Mouse (Mus musculus) stomach, embryonic 14.5 days (tissue): ENCODE data around the gene Ets1. TPM values are rescaled to one million over a fixed set of nuclear protein-coding genes. Genes with fewer than 3 reads are reported as not detected.

ENCODE experiments used
- ATAC-seq: fragments of 200-750 bp; cut with Nextera tagmentation; 2 replicates; pipeline ENCODE4 v1.8.0; 2017; ENCODE audit warnings: low read depth, moderate TSS enrichment; ENCODE audit not compliant: insufficient number of reproducible peaks, insufficient read depth, low FRiP score
- H3K27ac ChIP-seq: fragments of 300-500 bp; sonication (generic); 2 replicates; pipeline ENCODE4 v1.5.1; 2014; ENCODE audit warnings: mild to moderate bottlenecking, low read length, moderate library complexity, mixed read lengths
- H3K27me3 ChIP-seq: fragments of 300-500 bp; sonication (generic); 2 replicates; pipeline ENCODE4 v1.6.1; 2014; ENCODE audit warnings: low read length, control low read depth, mixed read lengths; ENCODE audit not compliant: control insufficient read depth, insufficient read depth
- H3K36me3 ChIP-seq: fragments of 300-500 bp; sonication (generic); 2 replicates; pipeline ENCODE4 v1.6.1; 2014; ENCODE audit warnings: mild to moderate bottlenecking, control low read depth, low read length, moderate library complexity, mixed read lengths; ENCODE audit not compliant: control insufficient read depth, insufficient read depth
- H3K4me1 ChIP-seq: fragments of 300-500 bp; sonication (generic); 2 replicates; pipeline ENCODE4 v1.6.1; 2014; ENCODE audit warnings: low read length, control low read depth, mixed read lengths; ENCODE audit not compliant: control insufficient read depth, insufficient read depth
- H3K4me2 ChIP-seq: fragments of 300-500 bp; sonication (generic); replicated peaks from 2 replicates; pipeline ENCODE4 v1.6.1; 2014; ENCODE audit warnings: low read depth, low read length, control low read depth
- H3K4me3 ChIP-seq: fragments of 300-500 bp; sonication (generic); 2 replicates; pipeline ENCODE4 v1.5.1; 2014; ENCODE audit warnings: low read depth, low read length, control low read depth
- H3K9ac ChIP-seq: fragments of 300-500 bp; sonication (generic); replicated peaks from 2 replicates; pipeline ENCODE4 v1.6.1; 2014; ENCODE audit warnings: low read depth, mild to moderate bottlenecking, control low read depth, low read length, moderate library complexity, mixed read lengths
- H3K9me3 ChIP-seq: fragments of 300-500 bp; sonication (generic); 2 replicates; pipeline ENCODE4 v1.6.1; 2016; ENCODE audit warnings: low read depth, low read length, control low read depth; ENCODE audit not compliant: control insufficient read depth
- WGBS: fragments of 180-500 bp; shearing (Covaris S2); extraction: QIAGEN DNeasy Blood & Tissue Kit; methylation state at CpG from one replicate; pipeline ENCODE4 v1.1.7; 2014; 5-methylcytosine and 5-hydroxymethylcytosine counted together
- polyA plus RNA-seq: library from polyadenylated mRNA; unstranded; fragments of >200 nt; fragmentation: Nextera tagmentation; extraction: Ambion mirVana; gene quantifications from 2 replicates; pipeline ENCODE4 v1.2.1, GENCODE M21; 2014

Gene Ets1
- polyA plus RNA-seq, 1 experiment from 2014 or later, result 40.9 TPM

- no peak for ATAC-seq
- Histone ChIP-seq H3K27ac (no peak overlapping the region), H3K9me3 (no peaks in the 10 kb centered on the region), H3K27me3 (no peaks in the 10 kb centered on the region), H3K36me3 (no peaks in the 10 kb centered on the region), H3K4me2 (no peak overlapping the region), H3K4me3 (no peak overlapping the region), H3K4me1 (peaks cover 4% of the 10 kb centered on the region; the same call in 1 of the 2 replicates), H3K9ac (no peak overlapping the region)
- 82% methylated on average over 2 of the region's 2 CpGs for WGBS
These were observed 56.9 kb downstream of the Ets1 start for GRCm38 (mm10) chr9:32692944-32693343.

GRCm38 (mm10) chr9:32693411-32693810 is 57.4 kb downstream of the Ets1 start:
- no peaks in the 10 kb centered on the region for H3K27me3 ChIP-seq
- H3K27ac ChIP-seq, result no peak overlapping the region
- peaks cover 4% of the 10 kb centered on the region; the same call in 1 of the 2 replicates for H3K4me1 ChIP-seq
- ATAC-seq, result no peak
- H3K4me2 ChIP-seq, result no peak overlapping the region
- 63% methylated on average over 3 of the region's 3 CpGs for WGBS
- H3K9ac ChIP-seq, result no peak overlapping the region
- no peak overlapping the region for H3K4me3 ChIP-seq
- no peaks in the 10 kb centered on the region for H3K36me3 ChIP-seq
- H3K9me3 ChIP-seq, result no peaks in the 10 kb centered on the region

- Histone ChIP-seq H3K36me3 (no peaks in the 10 kb centered on the region), H3K27ac (no peak overlapping the region), H3K9ac (no peak overlapping the region), H3K9me3 (no peaks in the 10 kb centered on the region), H3K4me2 (no peak overlapping the region), H3K4me1 (peaks cover 4% of the 10 kb centered on the region; the same call in 1 of the 2 replicates), H3K4me3 (no peak overlapping the region), H3K27me3 (no peaks in the 10 kb centered on the region)
- 69% methylated on average over 12 of the region's 12 CpGs for WGBS
- ATAC-seq, result no peak
These were observed 58.2 kb downstream of the Ets1 start for GRCm38 (mm10) chr9:32694111-32694824.

- 48% methylated on average over 4 of the region's 4 CpGs for WGBS
- no peak for ATAC-seq
- H3K27ac ChIP-seq, result no peak overlapping the region; the same call in 1 of the 2 replicates
- H3K9me3 ChIP-seq, result no peaks in the 10 kb centered on the region
- H3K4me1 ChIP-seq, result peaks cover 10% of the 10 kb centered on the region
- peak overlapping the region; percentile 61 for H3K4me3 ChIP-seq
- peak overlapping the region; percentile 90 for H3K4me2 ChIP-seq
- H3K9ac ChIP-seq, result no peak overlapping the region
- no peaks in the 10 kb centered on the region for H3K27me3 ChIP-seq
- no peaks in the 10 kb centered on the region for H3K36me3 ChIP-seq
These were observed 59.0 kb downstream of the Ets1 start for GRCm38 (mm10) chr9:32694916-32695490.

GRCm38 (mm10) chr9:32695492-32696190 is 59.6 kb downstream of the Ets1 start:
- peak overlapping the region; percentile 94 for H3K27ac ChIP-seq
- H3K9ac ChIP-seq, result peak overlapping the region; percentile 73; the same call in 1 of the 2 replicates
- no peaks in the 10 kb centered on the region for H3K36me3 ChIP-seq
- peak overlapping the region; percentile 61 for H3K4me3 ChIP-seq
- no peaks in the 10 kb centered on the region for H3K27me3 ChIP-seq
- under 1% methylated on average over 63 of the region's 67 CpGs for WGBS
- peak overlapping the region; percentile 90 for H3K4me2 ChIP-seq
- peak; percentile 95 for ATAC-seq
- H3K9me3 ChIP-seq, result no peaks in the 10 kb centered on the region
- peaks cover 17% of the 10 kb centered on the region for H3K4me1 ChIP-seq

- peaks cover 23% of the 10 kb centered on the region for H3K4me1 ChIP-seq
- peak overlapping the region; percentile 90 for H3K4me2 ChIP-seq
- no peaks in the 10 kb centered on the region for H3K27me3 ChIP-seq
- H3K9me3 ChIP-seq, result no peaks in the 10 kb centered on the region
- under 1% methylated on average over 13 of the region's 13 CpGs for WGBS
- ATAC-seq, result peak; percentile 24; the same call in 1 of the 2 replicates
- peak overlapping the region; percentile 73; the same call in 1 of the 2 replicates for H3K9ac ChIP-seq
- H3K4me3 ChIP-seq, result peak overlapping the region; percentile 61
- no peaks in the 10 kb centered on the region for H3K36me3 ChIP-seq
- peak overlapping the region; percentile 94 for H3K27ac ChIP-seq
These were observed 60.2 kb downstream of the Ets1 start for GRCm38 (mm10) chr9:32696259-32696658.

- no peaks in the 10 kb centered on the region for H3K36me3 ChIP-seq
- H3K27me3 ChIP-seq, result no peaks in the 10 kb centered on the region
- H3K9ac ChIP-seq, result peak overlapping the region; percentile 73; the same call in 1 of the 2 replicates
- H3K27ac ChIP-seq, result peak overlapping the region; percentile 94
- peak overlapping the region; percentile 61 for H3K4me3 ChIP-seq
- H3K4me2 ChIP-seq, result peak overlapping the region; percentile 90
- peaks cover 25% of the 10 kb centered on the region for H3K4me1 ChIP-seq
- ATAC-seq, result peak; percentile 43; the same call in 1 of the 2 replicates
- H3K9me3 ChIP-seq, result no peaks in the 10 kb centered on the region
- 6% methylated on average over 7 of the region's 7 CpGs for WGBS
These were observed 60.7 kb downstream of the Ets1 start for GRCm38 (mm10) chr9:32696717-32697116.
